Mouse (Mus musculus) lung, adult 2 months (tissue): ENCODE measurements around the gene Picalm.

ENCODE experiments used
- CTCF ChIP-seq: fragments of 200-500 bp; IDR thresholded peaks from 2 replicates; pipeline ENCODE4 v1.5.1; 2011; ENCODE audit warnings: mild to moderate bottlenecking, low read length, control low read depth; ENCODE audit not compliant: insufficient read depth
- POLR2A ChIP-seq: fragments of 200-500 bp; IDR thresholded peaks from 2 replicates; pipeline ENCODE4 v1.6.1; 2011; ENCODE audit warnings: low read depth, mild to moderate bottlenecking, control low read depth, low read length, borderline replicate concordance; ENCODE audit errors: extremely low read depth

DNA sequence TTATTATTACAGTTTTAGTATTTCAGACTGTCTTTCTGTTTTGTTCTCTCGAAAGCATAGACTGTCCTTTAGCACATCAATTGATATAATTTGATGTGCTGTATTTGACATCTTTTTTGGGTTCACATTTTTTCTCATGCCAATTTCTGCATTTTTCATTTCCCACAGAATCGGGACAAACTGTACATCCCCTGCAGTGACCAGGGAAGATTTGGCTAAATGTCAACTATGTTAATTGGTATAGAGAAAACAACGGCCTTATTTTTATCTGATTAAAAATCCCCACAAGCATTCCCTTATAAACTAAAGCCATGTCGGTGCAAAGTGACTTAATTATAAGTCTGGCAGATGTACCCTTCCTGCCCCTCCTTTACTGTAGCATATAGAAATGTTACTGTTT, 9.9 kb upstream of the Picalm start:
- no peak for TF ChIP-seq POLR2A
- TF ChIP-seq CTCF = no peak
